In genomic region chr7:67632380-67632779, GRCm38 (mm10) we compare ENCODE assay signal across 10 mouse cellular contexts. TPM values are rescaled to one million over a fixed set of nuclear protein-coding genes. Genes with fewer than 3 reads are reported as not detected.
DNase-seq lines count a peak whose midpoint lies in the region; ATAC-seq and TF ChIP-seq lines count a peak whose summit lies in the region.
"Had no signal": no experiment of that assay in that cellular context is flagged by ENCODE, and none has a peak within 500 bp of the region (broad histone marks: within the 10 kb centered on the region; RNA-seq: fewer than 3 reads in every experiment).

No protein-coding gene starts in this region.

- peaks cover 3% of the 10 kb centered on the region for H3K4me1 ChIP-seq in heart, adult 2 months (ENCODE audit: control insufficient read depth, insufficient read depth, low read length)
- H3K4me1 ChIP-seq: forebrain, embryonic 15.5 days; lung, embryonic 15.5 days had no signal

- intact Hi-C loops in heart, adult 2 months (cut with DNase I) = loop anchor here (5.0 to 10.0 kb wide), 3 partner anchors 568 to 920 kb away; no protein-coding TSS in a partner anchor
- intact Hi-C loops in heart, postnatal 14 days (cut with DNase I) = loop anchor here (5.0 kb wide), 1 partner anchor 925 kb away; no protein-coding TSS in a partner anchor

- no peak for TF ChIP-seq EP300 in heart, adult 2 months (IDR thresholded peaks at IDR 0.05; ENCODE audit: insufficient read depth, low read depth, low read length)

- no peak for DNase-seq in heart, adult 2 months
- DNase-seq in heart, postnatal 14 days = no peak
- DNase-seq in lung, postnatal 36 days = peak; percentile 24
- no peak for DNase-seq in lung, adult 18-20 months
- peak; percentile 56 for DNase-seq in ES-CJ7 (ENCODE audit: low read depth, low spot score)
- peak; percentile 45 for DNase-seq in naive thymus-derived CD4-positive, alpha-beta T cell, adult 2 months (ENCODE audit: low read depth)
- no peak for DNase-seq in adrenal gland, postnatal 4 days (ENCODE audit: low spot score in 2 of 2)

- no peaks in the 10 kb centered on the region for H3K27me3 ChIP-seq in heart, adult 2 months (ENCODE audit: control insufficient read depth, insufficient read depth, low read length)
- H3K27me3 ChIP-seq: forebrain, embryonic 15.5 days; lung, embryonic 15.5 days had no signal

- no peak overlapping the region for H3K4me3 ChIP-seq in heart, adult 2 months
- H3K4me3 ChIP-seq: forebrain, embryonic 15.5 days; lung, embryonic 15.5 days had no signal

- no peaks in the 10 kb centered on the region for H3K36me3 ChIP-seq in heart, adult 2 months (ENCODE audit: control insufficient read depth, insufficient read depth, low read length)
- H3K36me3 ChIP-seq: lung, embryonic 15.5 days had no signal

- TF ChIP-seq CTCF in heart, adult 2 months (IDR thresholded peaks at IDR 0.05) = peak; percentile 57

- WGBS in heart, adult 2 months = 82% methylated on average over 5 of the region's 5 CpGs

- no peak overlapping the region for H3K27ac ChIP-seq in heart, adult 2 months
- H3K27ac ChIP-seq: forebrain, embryonic 15.5 days; lung, embryonic 15.5 days had no signal

- no peak for ATAC-seq in erythroid progenitor cell, adult 5-6 weeks (replicated peaks; ENCODE audit: low FRiP score, poor library complexity, severe bottlenecking)
- ATAC-seq: forebrain, embryonic 15.5 days had no signal

- no peaks in the 10 kb centered on the region for H3K79me2 ChIP-seq in heart, adult 2 months (replicated peaks; ENCODE audit: control insufficient read depth, insufficient read depth, low read length)

- TF ChIP-seq POLR2A in heart, adult 2 months (IDR thresholded peaks at IDR 0.05; ENCODE audit: insufficient read depth, low read depth, low read length) = no peak

- no peak overlapping the region for H3K9ac ChIP-seq in heart, adult 2 months (ENCODE audit: low read depth, low read length)
- H3K9ac ChIP-seq: forebrain, embryonic 15.5 days; lung, embryonic 15.5 days had no signal

RNA-seq across cellular contexts. Expression of gene Lrrc28, which starts 12.7 kb away (rescaled TPM):
- 10 to 100 TPM; 14.1 to 16.4 TPM for total RNA-seq in heart, adult 2 months (2021)
- 20.5 and 24.2 TPM in 2 replicates for polyA plus RNA-seq in heart, adult 2 months (2012; rRNA removed)
- 10 to 100 TPM; 15.5 TPM for total RNA-seq in heart, postnatal 14 days (2021)
- total RNA-seq in adrenal gland, postnatal 4 days (2021) = 10 to 100 TPM; 17.1 to 18.8 TPM
- 11.2 and 13.4 TPM in 2 replicates for total RNA-seq in erythroid progenitor cell, adult 5-6 weeks (2015; ENCODE audit: low replicate concordance)
- total RNA-seq in erythroid progenitor cell, adult 5-6 weeks (2017; ENCODE audit: low replicate concordance) = 7.3 and 9.6 TPM in 2 replicates

RNA-seq across cellular contexts. Expression of gene Ttc23, which starts 14.8 kb away (rescaled TPM):
- 10 to 100 TPM; 18.6 to 20.7 TPM for total RNA-seq in heart, adult 2 months (2021)
- polyA plus RNA-seq in heart, adult 2 months (2012; rRNA removed) = 3.6 and 8.7 TPM in 2 replicates
- total RNA-seq in heart, postnatal 14 days (2021) = 10 to 100 TPM; 21.9 to 22.0 TPM
- total RNA-seq in adrenal gland, postnatal 4 days (2021) = 10 to 100 TPM; 46.1 to 46.6 TPM
- total RNA-seq in erythroid progenitor cell, adult 5-6 weeks (2015; ENCODE audit: low replicate concordance) = 14.1 TPM in 1 of 2 replicates, not detected in the other
- total RNA-seq in erythroid progenitor cell, adult 5-6 weeks (2017; ENCODE audit: low replicate concordance) = 0.77 TPM in 1 of 2 replicates, not detected in the other

Comparison
In these comparisons a context has a peak if more than half of its experiments do, and no peak if none do; other contexts are left out.
1. DNase-seq: peak in lung, postnatal 36 days (single experiment), ES-CJ7 (single experiment) and naive thymus-derived CD4-positive, alpha-beta T cell, adult 2 months (single experiment); none in heart, adult 2 months (0 of 2), heart, postnatal 14 days (0 of 2), lung, adult 18-20 months (0 of 2) and adrenal gland, postnatal 4 days (0 of 2).